Mouse (Mus musculus) kidney, postnatal 10 days (tissue): ENCODE measurements around the gene Fam20b.

ENCODE experiments used
- DNase-seq: peaks from one replicate; pipeline ENCODE4 v3.0.0; 2021; ENCODE audit warnings: mixed read lengths

Gene Fam20b

GRCm38 (mm10) chr1:156718950-156719805 is at the start of gene Fam20b:
Gene Fam20b (minus strand): TSS chr1:156719086.
- peak; percentile 98 for DNase-seq

- DNase-seq, result no peak
Measured at GRCm38 (mm10) chr1:156765311-156765710, 46.4 kb upstream of the Fam20b start.

- DNase-seq, result no peak
Measured at GRCm38 (mm10) chr1:156764584-156764983, 45.7 kb upstream of the Fam20b start.

GRCm38 (mm10) chr1:156763280-156763679 is 44.4 kb upstream of the Fam20b start:
- no peak for DNase-seq

- DNase-seq, result no peak
Measured at GRCm38 (mm10) chr1:156761430-156761801, 42.5 kb upstream of the Fam20b start.

GRCm38 (mm10) chr1:156760549-156761429 is 41.9 kb upstream of the Fam20b start:
- DNase-seq, result no peak

- DNase-seq, result no peak
Measured at GRCm38 (mm10) chr1:156758326-156758725, 39.4 kb upstream of the Fam20b start.

GRCm38 (mm10) chr1:156754608-156755413 is 35.9 kb upstream of the Fam20b start:
- peak; percentile 48 for DNase-seq

GRCm38 (mm10) chr1:156752990-156753389 is 34.1 kb upstream of the Fam20b start:
- DNase-seq, result no peak

- DNase-seq, result peak; percentile 90
Measured at GRCm38 (mm10) chr1:156752020-156752724, 33.3 kb upstream of the Fam20b start.

- DNase-seq, result no peak
Measured at GRCm38 (mm10) chr1:156750261-156750660, 31.4 kb upstream of the Fam20b start.

- DNase-seq, result no peak
Measured at GRCm38 (mm10) chr1:156749136-156749535, 30.2 kb upstream of the Fam20b start.

GRCm38 (mm10) chr1:156748435-156749005 is 29.6 kb upstream of the Fam20b start:
- DNase-seq, result no peak

- no peak for DNase-seq
Measured at GRCm38 (mm10) chr1:156745188-156745810, 26.4 kb upstream of the Fam20b start.

- DNase-seq, result peak; percentile 78
Measured at GRCm38 (mm10) chr1:156741482-156742411, 22.9 kb upstream of the Fam20b start.

- DNase-seq, result no peak
Measured at GRCm38 (mm10) chr1:156735788-156736187, 16.9 kb upstream of the Fam20b start.

GRCm38 (mm10) chr1:156734019-156734418 is 15.1 kb upstream of the Fam20b start:
- no peak for DNase-seq

GRCm38 (mm10) chr1:156733559-156733958 is 14.7 kb upstream of the Fam20b start:
- DNase-seq, result no peak

- no peak for DNase-seq
Measured at GRCm38 (mm10) chr1:156732996-156733395, 14.1 kb upstream of the Fam20b start.

GRCm38 (mm10) chr1:156730802-156731201 is 11.9 kb upstream of the Fam20b start:
- no peak for DNase-seq
